Mouse (Mus musculus) gastrocnemius, postnatal 10 days (tissue): ENCODE results near the gene Chrna5. TPM values are rescaled to one million over a fixed set of nuclear protein-coding genes. Genes with fewer than 3 reads are reported as not detected.
"Not testable (repeated sequence)": the region's sequence is repeated elsewhere in the genome, so short reads cannot be mapped to it uniquely, and the experiment has no call there.

Source experiments
- DNase-seq: peaks from one replicate; pipeline ENCODE4 v3.0.0; 2021; ENCODE audit warnings: mixed read lengths
- long read RNA-seq, 2 experiments: library from polyadenylated mRNA; stranded (forward); transcript quantifications; one replicate each; pipeline ENCODE4 v2.0.0; 2021
- total RNA-seq, 2 experiments: library from RNA; stranded (reverse); gene quantifications; 2 replicates each; pipeline ENCODE4 v1.2.3; 2021

The Chrna5 gene
- total RNA-seq: not detected
- long read RNA-seq, experiment 1: 0 reads
- long read RNA-seq, experiment 2: 0 reads

DNA sequence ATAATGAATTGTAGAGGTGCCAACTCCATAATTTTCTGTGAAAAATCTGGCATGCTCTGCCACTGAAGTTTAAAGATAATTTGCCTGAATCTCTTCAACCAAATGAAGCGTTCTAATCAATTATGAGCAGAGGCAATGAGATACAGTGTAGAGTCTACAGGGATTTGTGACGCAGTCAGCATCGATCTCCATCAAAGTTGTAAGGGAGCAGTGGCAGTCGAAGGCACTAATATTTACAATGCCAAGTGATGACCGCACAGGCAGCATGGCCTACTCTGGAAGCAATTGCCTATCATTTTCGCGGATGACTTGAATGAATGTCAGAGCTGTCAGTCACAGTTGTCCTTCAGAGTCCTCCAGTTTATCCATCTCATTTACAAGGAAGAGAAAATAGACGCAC is at the start of gene Chrna5:
Gene Chrna5, plus strand, starts transcription at position 207 of the 400 bp plus-strand sequence.
- DNase-seq: no peak

DNA sequence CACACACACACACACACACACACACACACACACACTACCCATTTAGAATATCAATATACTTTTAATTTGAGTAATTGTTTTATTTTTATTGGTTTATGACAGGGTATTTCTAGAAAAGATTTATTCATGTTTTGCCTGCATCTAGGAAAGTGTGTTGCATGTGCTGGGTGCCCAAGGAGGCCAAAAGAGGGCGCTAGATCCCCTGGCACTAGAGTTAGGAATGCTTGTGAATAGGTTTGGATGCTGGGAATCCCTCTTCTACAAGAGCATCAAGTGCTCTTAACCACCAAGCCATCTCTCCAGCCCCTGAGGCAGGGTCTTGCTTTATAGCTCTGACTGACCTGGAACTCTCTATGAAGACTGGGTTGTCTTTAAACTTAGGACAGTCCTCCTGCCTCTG is 48.9 kb upstream of the Chrna5 start:
- no peak for DNase-seq

DNA sequence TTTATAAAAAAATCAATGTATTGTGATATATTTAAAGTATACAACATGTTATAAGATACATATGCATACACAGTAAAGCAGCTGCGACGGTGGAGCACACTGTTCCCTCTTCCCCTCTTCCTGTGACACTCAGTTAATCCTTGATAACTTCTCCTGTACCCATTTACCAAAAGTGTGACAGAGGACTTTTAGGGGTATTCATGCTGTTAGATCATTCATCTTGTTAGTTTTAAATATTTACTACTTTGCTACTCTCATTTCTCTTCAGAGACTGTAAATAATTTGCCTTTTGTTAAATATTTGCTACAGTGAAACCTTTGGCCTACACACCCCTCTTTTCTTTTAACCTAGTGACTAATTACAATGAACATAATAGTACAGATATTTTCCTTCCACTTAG is 48.3 kb upstream of the Chrna5 start:
- DNase-seq: no peak

DNA sequence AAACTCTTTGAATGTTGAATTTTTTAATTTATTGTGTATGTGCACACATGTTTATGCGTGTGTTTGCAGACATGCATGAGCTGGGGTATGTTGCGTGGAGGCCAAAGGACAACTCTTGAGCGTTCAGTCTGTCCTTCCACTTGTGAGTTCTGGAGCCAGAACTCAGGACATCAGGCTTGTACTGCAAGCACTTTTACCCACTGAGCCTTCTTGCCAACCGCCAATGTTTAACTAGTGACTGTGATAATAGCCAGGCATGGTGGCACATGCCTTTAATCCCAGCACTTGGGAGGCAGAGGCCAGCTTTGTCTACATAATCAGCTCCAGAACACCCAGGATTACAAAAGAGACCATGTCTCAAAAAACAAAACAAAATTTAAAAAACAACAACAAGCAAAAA is 38.6 kb upstream of the Chrna5 start:
- DNase-seq: no peak

DNA sequence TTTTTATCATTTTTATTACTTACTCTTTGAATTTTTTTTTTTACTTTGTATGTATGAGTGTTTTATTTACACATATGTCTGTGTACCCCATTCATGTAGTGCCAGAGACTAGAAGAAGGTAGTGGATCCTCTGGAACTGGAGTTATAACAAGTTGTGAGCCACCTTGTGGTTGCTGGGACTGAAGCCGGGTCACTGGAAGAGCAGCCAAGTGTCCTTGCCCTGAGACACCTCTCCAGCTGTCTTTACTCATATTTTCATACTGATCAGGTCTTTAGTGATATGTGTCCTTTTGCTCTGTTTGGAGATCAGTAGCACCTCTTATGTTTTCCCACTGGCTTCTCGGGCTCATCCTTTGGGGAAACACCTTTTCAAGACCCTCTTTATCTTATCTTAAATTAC is 36.2 kb upstream of the Chrna5 start:
- no peak for DNase-seq

DNA sequence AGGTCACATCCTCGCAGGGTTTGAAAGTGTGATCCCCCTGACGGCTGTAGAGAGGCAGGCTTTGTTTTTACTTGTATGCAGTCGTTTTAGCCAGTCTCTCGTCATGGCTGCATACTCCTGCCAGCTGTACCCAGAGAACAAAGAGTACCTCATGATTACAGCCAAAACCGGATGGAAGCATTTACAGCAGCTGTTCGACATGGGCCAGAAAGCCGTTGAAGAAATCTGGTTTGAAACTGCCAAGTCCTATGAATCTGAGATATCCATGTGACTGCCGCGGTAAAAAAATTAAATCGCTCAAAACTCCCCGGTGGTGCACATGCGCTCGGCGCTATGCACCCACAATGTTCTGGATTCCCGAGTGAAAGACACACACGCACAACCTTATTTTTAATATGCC is 34.4 kb upstream of the Chrna5 start:
- no peak for DNase-seq

DNA sequence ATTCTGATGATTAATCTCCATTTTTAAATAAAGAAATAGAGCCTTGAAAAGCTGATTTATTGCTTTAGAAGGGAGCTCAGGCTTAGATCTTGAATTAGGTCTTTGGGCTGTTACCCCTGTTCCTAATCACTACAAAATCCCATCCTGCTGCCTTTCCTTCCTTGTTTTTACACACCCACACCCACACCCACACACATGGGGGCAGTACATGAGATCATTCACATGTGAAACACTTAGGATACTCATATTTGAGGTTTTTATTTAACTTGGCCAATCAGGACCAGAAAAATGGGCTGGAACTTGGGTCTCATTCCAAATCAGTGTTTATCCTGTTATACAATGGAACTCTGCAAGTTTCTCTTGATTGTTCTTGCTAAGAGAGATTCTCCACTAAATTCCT is 31.2 kb upstream of the Chrna5 start:
- no peak for DNase-seq

DNA sequence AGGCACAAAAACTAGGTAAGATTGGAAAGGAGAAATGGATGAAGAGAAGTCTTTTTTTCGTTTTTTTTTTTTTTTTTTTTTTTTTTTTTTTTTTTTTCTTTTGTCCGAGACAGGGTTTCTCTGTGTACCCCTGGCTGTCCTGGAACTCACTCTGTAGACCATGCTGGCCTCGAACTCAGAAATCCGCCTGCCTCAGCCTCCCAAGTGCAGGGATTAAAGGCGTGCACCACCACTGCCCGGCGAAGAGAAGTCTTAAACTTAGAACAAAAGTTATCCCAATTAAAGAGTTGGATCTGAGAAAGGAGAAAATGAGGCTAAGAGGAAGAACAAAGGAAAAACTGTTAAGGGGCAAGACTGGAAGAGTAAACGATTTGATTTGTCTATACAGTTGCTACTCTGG is 30.5 kb upstream of the Chrna5 start:
- not testable (repeated sequence) for DNase-seq

DNA sequence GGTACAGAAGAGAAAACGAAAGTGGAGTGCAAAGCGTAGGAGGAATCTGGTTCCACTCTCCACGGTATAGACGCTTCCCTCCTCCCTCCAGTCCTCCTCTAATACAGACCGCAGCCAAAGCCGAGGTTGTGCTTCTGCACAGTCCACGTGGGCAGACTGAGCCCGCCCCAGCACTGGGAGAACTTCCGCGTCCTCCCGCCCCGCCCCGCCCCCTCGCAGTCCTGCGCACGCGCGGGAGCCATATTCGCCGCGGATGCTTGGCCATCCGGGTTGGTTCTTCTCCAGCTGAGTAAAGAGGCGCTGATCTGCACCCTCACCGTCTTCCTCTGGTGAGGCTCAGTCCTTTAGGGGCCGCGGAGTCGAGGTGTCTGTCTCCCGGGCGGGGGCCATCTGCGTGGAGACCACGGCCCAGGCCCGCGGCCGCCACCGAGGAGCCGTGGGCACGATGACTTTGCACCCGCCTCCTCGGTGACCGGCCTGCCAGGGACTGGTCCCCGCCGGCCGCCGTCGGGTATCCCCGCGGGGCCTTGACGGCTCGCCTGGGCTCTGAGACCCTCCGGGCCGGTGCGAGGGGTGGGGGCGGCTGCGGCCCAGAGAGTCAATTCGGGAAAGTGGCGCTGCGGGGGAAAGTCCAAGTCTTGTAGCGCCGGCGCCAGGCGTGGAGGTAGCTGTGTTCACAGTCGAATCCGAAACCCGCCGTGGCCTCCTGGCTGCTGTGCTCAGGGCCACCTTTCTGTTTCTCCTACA is 29.9 kb upstream of the Chrna5 start, which contains the start of the genes Psma4 and AY074887:
Gene Psma4, plus strand, starts transcription at position 216 of the 747 bp plus-strand sequence.
Gene AY074887, minus strand, starts transcription at position 424 of the 747 bp plus-strand sequence.
- DNase-seq: peak; percentile 96

DNA sequence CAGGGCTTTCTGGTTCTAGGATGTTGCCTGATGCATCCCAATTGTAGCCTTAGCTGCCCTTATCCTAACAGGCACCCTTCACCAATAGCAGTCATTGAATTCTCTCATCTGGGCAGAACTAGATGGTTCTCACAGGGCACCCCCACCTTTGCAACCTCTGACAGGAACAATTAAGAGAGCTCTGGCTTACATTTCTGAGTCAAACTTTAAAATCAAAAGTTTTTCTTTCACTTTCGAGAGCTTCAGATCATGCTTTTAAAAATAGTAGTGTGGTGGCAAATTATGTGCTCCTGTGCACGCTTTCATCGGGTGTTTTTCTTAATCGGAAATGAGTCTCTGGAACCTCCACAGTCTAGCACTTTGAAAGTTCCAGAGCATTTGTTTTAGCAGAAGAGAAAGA is 19.6 kb upstream of the Chrna5 start:
- no peak for DNase-seq

DNA sequence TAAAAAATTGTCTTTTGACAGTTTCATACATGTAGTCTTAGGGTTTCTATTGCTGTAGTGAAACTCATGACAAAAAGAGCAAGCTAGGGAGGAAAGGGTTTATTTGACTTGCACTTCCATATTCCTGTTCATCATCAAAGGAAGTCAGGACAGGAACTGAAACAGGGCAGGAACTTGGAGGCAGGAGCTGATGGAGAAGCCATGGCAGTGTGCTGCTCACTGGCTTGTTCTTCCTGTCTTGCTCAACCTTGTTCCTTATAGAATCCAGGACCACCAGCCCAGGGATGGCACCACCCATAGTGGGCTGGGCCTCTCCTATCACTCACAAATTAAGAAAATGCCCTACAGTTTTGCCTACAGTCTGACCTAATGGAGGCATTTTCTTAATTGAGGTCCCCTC is 17.0 kb upstream of the Chrna5 start:
- DNase-seq: no peak

DNA sequence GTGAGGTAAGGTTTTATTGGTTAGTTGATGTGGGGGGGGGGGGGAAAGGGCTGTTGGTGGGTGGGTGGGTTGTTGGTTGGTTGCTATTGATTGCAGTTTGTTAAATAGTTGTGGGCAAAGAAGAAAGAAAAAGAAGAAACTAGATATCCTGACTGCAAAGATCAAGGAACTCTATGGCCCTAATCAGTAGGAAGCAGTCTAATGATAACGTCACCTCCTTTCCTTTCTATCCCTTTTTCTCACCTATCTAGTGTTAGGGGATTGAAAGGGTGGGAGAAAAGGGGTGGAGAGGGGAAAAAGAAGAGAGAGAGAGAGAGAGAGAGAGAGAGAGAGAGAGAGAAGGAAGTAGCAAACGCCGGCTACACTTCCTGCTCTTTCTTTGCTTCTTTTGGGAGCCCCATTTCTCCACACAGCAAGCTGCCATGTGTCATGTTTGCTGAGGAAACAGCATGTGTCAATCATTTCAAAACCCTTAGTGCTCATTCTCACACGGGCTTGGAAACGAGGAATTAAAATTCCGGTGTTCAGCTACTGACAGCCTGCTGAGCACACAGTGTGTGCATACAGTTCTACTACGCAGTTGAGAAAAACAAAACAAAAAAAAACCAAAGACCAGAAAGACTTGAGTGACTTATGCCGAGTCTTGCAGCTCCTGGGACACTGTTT is 10.6 kb upstream of the Chrna5 start:
- no peak for DNase-seq

DNA sequence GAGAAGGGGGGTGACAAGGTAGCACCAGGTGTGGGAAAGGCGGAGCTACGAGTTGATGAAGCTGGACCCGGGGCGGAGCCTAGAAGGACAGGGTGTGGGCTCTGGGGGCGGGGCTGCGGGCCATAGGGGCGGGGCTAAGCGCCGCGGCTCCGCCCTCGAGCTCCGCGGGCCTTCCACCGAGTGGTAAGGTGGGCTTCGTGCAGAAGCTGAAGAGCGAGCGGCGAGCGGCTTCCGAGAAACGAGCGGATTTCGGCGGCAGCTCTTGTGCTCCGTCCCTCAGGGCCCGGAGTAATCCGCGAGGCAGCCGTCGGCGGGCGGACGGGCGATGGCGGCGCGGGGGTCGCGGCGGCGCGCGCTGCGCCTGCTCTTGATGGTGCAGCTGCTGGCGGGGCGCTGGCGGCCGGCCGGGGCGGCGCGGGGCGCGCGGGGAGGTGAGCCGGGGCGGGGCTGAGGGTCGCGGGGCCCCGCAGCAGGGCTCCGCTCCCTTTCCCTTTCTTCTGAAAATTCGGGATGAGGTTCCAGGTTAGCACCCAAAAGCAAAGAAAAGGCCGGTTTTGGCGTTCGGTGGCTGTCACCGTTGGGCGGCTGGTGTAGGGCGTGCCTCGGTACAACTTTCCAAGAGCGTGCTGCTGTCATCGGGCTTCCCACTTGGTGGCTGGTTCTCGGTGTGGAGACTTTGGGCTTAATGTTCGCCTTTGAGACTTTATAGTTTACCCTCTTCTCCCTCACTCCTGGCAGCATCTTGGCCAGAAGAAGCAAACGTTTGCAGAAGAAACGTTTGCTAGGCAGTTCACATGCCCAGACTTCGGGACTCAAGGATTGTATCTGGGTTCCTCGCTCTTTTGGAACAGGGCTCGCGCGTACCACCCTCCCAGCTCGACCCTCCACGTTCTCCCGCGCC is 861 bp downstream of the Chrna5 start:
- peak; percentile 18 for DNase-seq

DNA sequence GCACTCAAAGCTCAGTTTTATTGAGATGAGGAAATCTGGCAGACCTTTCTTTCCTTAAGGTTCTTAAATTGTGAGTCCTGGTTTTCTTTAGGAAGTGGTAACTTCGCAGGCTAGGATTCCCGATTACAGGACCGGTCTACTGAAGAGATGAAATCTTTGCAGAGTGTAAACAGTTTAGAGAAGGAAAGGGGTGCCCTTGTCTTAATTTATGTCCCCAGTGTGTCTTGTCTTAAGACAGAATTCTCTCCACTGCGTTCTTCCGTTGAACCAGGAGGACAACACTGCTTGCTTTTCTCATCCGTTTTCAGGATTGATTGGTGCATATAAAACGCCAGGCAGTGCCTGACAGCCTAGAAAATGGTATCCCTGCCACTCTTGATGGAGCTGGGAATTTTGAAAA is 1.7 kb downstream of the Chrna5 start:
- DNase-seq: no peak

DNA sequence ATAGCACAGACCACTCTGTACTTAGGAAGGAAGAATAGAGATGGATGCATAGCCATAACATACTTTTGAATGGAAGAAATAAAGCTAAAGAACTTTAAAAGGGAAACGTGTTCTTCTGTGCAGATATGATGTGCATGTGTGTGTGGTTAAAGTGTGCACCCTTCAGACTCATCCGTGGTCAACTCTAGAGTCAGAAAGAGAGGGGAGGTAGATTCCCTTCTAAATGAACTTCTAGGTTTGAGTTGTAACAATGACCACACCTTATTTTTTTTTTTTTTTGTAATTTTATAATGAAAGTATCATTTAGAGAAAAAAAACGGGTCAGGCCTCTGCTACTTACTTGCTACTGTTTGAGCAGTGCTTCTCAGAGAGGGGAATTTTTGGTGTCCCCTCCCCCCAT is 9.7 kb downstream of the Chrna5 start:
- no peak for DNase-seq

DNA sequence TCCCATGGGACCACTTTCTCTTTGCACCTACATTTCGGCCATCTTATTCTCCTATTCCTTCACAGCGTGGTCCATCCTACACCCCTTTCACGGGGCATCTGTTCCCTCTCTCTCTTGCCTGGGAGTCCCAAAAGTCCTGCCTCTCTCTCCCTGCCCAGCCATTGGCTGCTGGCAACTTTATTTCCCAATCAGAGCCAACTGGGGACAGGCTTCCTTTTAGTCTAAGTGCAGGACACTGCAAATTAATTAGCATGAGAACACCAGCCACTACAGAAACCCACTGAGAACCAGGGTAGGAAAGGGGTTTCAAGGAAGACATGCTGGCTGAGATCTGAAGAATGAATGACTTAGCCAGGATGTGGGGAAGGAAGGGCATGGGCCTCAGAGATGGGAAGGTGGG is 13.7 kb downstream of the Chrna5 start:
- no peak for DNase-seq

DNA sequence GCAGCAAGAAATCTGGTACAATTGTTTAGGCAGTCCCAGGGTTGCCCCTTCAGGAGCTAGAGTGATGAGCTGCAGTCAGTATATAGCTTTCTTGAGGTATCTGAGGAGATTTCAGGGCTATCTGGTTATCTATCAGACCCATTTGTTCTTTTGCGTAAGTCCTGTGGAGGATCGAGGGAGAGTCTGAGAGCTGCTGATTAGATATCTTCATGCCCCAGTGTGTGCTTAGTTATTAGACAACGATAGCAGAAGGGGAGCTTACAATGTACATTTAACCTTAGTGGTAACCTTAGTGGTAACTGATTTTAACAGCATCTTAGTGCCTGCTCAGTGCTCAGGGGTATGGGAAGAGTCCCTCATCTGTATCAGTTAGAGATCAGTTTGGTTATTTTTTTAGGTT is 15.0 kb downstream of the Chrna5 start:
- DNase-seq: no peak

DNA sequence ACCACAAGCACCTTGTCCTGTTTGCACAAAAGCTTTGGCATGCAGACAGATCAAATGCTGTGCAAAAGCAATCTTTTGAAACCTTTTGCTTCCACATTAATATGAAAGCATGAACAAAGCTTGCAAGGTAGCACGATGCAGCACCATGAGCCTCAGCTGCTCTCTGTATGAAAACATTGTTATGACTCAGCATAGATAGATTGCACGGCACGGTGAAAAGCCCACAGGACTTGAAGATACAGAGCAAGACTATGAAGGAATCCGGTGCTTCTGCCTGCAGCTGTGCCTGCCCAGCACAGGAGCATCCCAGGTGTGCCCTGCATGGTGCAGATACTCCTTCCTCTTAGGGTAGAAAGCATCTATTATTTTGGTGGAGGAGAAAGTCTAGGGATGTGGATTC is 22.9 kb downstream of the Chrna5 start:
- no peak for DNase-seq

DNA sequence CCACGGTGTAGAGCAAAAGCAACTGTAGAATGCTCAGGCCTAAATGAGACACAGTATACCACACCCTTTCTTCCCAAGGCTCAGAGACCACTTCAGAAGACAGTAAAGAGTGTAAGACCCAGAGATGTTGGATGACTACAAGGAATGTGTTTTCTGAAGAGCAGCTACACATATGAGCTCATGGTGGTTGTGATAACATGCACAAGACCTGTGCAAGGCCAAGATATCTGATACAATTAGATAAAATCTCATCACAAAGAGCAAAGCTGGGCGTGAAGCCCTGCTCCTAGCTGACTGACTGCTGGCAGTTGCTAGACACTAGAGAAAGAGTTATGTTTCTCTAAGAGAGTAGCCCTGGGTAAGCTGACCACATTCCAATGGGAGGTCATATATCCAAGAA is 29.0 kb downstream of the Chrna5 start:
- DNase-seq: no peak

DNA sequence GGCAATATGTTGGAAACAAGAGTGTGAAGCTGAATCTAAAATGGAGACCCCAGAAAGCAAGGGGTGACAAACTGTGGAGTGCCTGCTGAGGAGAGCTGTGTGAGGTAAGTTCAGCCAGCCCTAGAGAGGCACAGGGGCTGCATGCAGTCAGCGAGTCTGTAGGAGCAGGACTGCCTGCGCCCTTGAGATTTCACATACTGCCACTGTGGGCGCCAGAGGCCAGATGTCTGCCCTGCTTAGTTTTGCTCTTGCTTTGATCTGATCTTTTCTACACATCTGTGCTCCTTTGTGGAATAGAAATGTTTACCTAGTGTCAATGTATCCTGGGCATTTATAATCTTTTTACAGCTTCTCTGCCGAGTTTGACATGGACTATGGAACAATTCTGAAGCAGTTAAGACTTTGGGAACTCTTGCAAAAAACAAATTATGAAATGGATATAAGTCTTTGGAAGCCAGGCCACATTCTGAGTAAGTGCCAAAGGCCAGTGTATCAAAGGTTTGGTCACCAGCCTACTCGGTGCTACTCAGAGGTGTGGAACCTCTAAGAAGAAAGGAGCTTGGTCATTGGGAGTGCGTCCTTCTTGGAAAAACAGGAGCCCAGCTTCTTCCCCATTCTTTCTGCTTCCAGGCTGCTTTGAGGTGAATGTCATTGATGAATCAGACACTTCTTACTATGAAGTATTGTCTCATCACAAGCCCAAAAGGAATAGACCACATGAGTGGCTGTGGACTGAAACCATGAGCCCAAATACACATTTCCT is 30.1 kb downstream of the Chrna5 start:
- DNase-seq: no peak

DNA sequence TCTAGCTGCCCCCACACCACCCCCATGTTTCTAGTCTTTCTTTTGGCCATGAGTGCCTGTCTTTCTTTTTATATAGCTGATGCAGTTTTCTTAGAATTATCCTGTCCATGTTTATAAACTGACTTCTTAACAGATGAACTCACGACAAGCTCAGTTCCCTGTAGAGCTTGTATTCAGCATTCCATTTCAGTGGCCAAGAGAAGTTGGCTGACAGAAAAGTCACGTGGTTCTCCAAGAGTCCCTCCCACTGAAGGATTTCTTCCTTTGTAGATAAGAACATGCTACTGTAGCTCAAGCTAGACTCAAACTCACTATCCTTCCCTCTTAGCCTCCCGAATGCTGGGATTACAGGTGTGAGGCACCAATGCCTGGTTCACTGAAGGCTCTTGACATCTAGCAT is 36.2 kb downstream of the Chrna5 start:
- no peak for DNase-seq

DNA sequence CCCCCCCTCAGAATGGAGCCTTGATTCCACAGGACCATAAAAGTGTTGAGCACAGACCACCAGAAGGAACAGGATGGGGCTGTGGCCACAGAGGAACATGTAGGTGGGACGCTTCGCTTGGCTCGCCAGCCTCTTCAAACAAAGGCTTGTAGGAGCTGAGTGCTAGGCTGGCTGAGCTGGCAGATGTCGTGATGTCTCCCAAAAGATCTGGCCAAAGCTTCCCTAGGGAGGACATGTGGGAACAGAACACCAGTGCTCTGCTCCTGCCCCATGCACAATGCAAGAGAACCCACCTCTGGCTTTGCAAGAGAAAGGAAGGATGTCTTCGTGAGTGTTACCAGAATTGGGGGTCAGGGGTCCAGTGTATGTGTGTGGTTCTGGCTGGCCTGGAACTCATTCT is 42.6 kb downstream of the Chrna5 start:
- DNase-seq: no peak
